Mouse (Mus musculus) liver, embryonic 14.5 days (tissue): ENCODE results near the gene Vsig10. TPM values are rescaled to one million over a fixed set of nuclear protein-coding genes. Genes with fewer than 3 reads are reported as not detected.

Experiments used
- ATAC-seq: fragments of 200-750 bp; cut with Nextera tagmentation; 2 replicates; pipeline ENCODE4 v1.8.0; 2017; ENCODE audit warnings: moderate number of reproducible peaks, mild to moderate bottlenecking, moderate library complexity; ENCODE audit not compliant: insufficient read depth
- DNase-seq, 3 experiments: peaks; one replicate each; pipeline ENCODE4 v3.0.0-alpha.2; 2012 to 2013; ENCODE audit warnings: low read depth in 3 of 3, low spot score in 3 of 3
- H3K27ac ChIP-seq: fragments of 300-500 bp; sonication (generic); 2 replicates; pipeline ENCODE4 v1.5.1; 2014; ENCODE audit warnings: moderate library complexity, mild to moderate bottlenecking, control low read depth, inconsistent platforms
- H3K27me3 ChIP-seq: fragments of 300-500 bp; sonication (generic); 2 replicates; pipeline ENCODE4 v1.6.1; 2014; ENCODE audit warnings: mild to moderate bottlenecking, low read length, moderate library complexity; ENCODE audit not compliant: control insufficient read depth, insufficient read depth
- H3K36me3 ChIP-seq: fragments of 300-500 bp; sonication (generic); replicated peaks from 2 replicates; pipeline ENCODE4 v1.6.1; 2014; ENCODE audit warnings: low read depth; ENCODE audit not compliant: control insufficient read depth, insufficient read depth
- H3K4me1 ChIP-seq, 2 experiments: fragments of 200-500 bp in 1 of 2; fragments of 300-500 bp in 1 of 2; sonication (generic) in 1 of 2; replicated peaks; 2 replicates each; pipeline ENCODE4 v1.6.1; 2012 to 2014; ENCODE audit warnings: antibody characterized with exemption in 1 of 2, inconsistent platforms in 1 of 2, low read length in 1 of 2; ENCODE audit not compliant: control insufficient read depth in 2 of 2, insufficient read depth in 2 of 2
- H3K4me2 ChIP-seq: fragments of 300-500 bp; sonication (generic); 2 replicates; pipeline ENCODE4 v1.6.1; 2014; ENCODE audit warnings: low read depth, mild to moderate bottlenecking, control low read depth, moderate library complexity
- H3K4me3 ChIP-seq, 2 experiments: fragments of 200-500 bp in 1 of 2; fragments of 300-500 bp in 1 of 2; sonication (generic) in 1 of 2; 2 replicates each; pipeline ENCODE4 v1.5.1; 2012 to 2014; ENCODE audit warnings: low read depth in 2 of 2, low read length in 2 of 2, mild to moderate bottlenecking in 2 of 2, control low read depth in 1 of 2, inconsistent platforms in 1 of 2, moderate library complexity in 1 of 2; ENCODE audit not compliant: insufficient read depth in 1 of 2
- H3K9ac ChIP-seq: fragments of 300-500 bp; sonication (generic); replicated peaks from 2 replicates; pipeline ENCODE4 v1.6.1; 2014; ENCODE audit warnings: mild to moderate bottlenecking, control low read depth, moderate library complexity
- H3K9me3 ChIP-seq: fragments of 300-500 bp; sonication (generic); 2 replicates; pipeline ENCODE4 v1.6.1; 2016; ENCODE audit warnings: low read length, mixed read lengths; ENCODE audit not compliant: control insufficient read depth
- CTCF ChIP-seq: IDR thresholded peaks from 2 replicates; pipeline ENCODE4 v1.5.1; 2016; ENCODE audit warnings: antibody characterized with exemption, low read depth, control low read depth
- EP300 ChIP-seq: IDR thresholded peaks from 2 replicates; pipeline ENCODE4 v1.6.1; 2016; ENCODE audit warnings: antibody characterized with exemption, low read depth
- WGBS: fragments of 180-500 bp; shearing (Covaris S2); extraction: QIAGEN DNeasy Blood & Tissue Kit; methylation state at CpG from one replicate; pipeline ENCODE4 v1.1.7; 2014; ENCODE audit not compliant: insufficient replicate concordance; 5-methylcytosine and 5-hydroxymethylcytosine counted together
- polyA plus RNA-seq, 2 experiments: library from polyadenylated mRNA; depleted of rRNA in 1 of 2; stranded (reverse) in 1 of 2; unstranded in 1 of 2; fragments of >200 nt; fragmentation: Nextera tagmentation in 1 of 2; extraction: Ambion mirVana in 1 of 2; gene quantifications; 2 replicates each; pipeline versions ENCODE4 v1.2.1 to v1.2.3; 2012 to 2014

The Vsig10 gene
- polyA plus RNA-seq, 2 experiments, result 0.60 to 0.84 TPM

- no peak for DNase-seq
- Histone ChIP-seq H3K9me3 (no peaks in the 10 kb centered on the region), H3K4me1 (peaks cover 12 to 41% of the 10 kb centered on the region in 2 experiments), H3K4me2 (peak overlapping the region; percentile 45; the same call in 1 of the 2 replicates), H3K27ac (no peak overlapping the region), H3K9ac (no peak overlapping the region), H3K36me3 (no peaks in the 10 kb centered on the region; the same call in 1 of the 2 replicates), H3K4me3 (no peak overlapping the region), H3K27me3 (peaks cover 12% of the 10 kb centered on the region)
- WGBS, result 77% methylated on average over 13 of the region's 13 CpGs
- ATAC-seq, result no peak
- no peak for TF ChIP-seq CTCF
Measured at GRCm38 (mm10) chr5:117360228-117360515, 41.3 kb downstream of the Vsig10 start.

- Histone ChIP-seq H3K4me2 (peak overlapping the region; percentile 45), H3K27ac (peak overlapping the region; percentile 60), H3K9ac (no peak overlapping the region), H3K27me3 (peaks cover 9% of the 10 kb centered on the region), H3K4me3 (no peak overlapping the region), H3K4me1 (peaks cover 12 to 38% of the 10 kb centered on the region in 2 experiments), H3K36me3 (no peaks in the 10 kb centered on the region; the same call in 1 of the 2 replicates), H3K9me3 (no peaks in the 10 kb centered on the region)
- 18% methylated on average over 13 of the region's 13 CpGs for WGBS
- ATAC-seq (peak; percentile 60), DNase-seq (no peak)
- TF ChIP-seq EP300 (no peak), CTCF (no peak)
Measured at GRCm38 (mm10) chr5:117360631-117361541, 42.0 kb downstream of the Vsig10 start.

DNA sequence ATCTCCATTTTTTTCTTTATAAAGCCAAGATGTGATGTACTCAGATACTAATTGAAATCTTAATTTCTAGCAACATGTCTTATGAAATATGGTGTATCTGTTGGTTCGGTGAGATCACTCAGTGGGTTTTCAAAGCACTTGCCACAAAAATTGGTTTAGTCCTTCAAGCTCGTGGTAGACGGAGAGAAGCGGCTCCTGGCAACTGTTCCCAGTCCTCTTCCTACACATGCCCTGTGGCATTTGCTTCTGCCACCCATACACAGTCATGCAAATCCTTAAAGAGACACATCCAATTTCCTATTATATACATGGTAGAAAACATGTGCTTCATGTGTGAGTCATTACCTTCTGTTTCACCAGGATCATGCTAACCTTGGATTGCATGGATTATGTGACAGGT lies 42.7 kb downstream of the Vsig10 start:
- no peaks in the 10 kb centered on the region; the same call in 1 of the 2 replicates for H3K36me3 ChIP-seq

GRCm38 (mm10) chr5:117363066-117363782 lies 44.3 kb downstream of the Vsig10 start:
- Histone ChIP-seq H3K4me1 (peaks cover 12 to 37% of the 10 kb centered on the region in 2 experiments), H3K4me2 (no peak overlapping the region), H3K4me3 (no peak overlapping the region), H3K9ac (no peak overlapping the region), H3K9me3 (no peaks in the 10 kb centered on the region), H3K27me3 (no peaks in the 10 kb centered on the region), H3K27ac (no peak overlapping the region), H3K36me3 (no peaks in the 10 kb centered on the region; the same call in 1 of the 2 replicates)
- TF ChIP-seq CTCF, result no peak
- TF ChIP-seq EP300, result no peak
- no peak for DNase-seq
- no peak for ATAC-seq
- WGBS, result 53% methylated on average over 15 of the region's 15 CpGs

More for the DNA sequence above, 42.7 kb downstream of the Vsig10 start:
- Histone ChIP-seq H3K9me3 (no peaks in the 10 kb centered on the region), H3K4me1 (peaks cover 12 to 35% of the 10 kb centered on the region in 2 experiments), H3K27ac (no peak overlapping the region), H3K4me2 (no peak overlapping the region), H3K4me3 (no peak overlapping the region), H3K27me3 (peaks cover 3% of the 10 kb centered on the region), H3K9ac (no peak overlapping the region)
- DNase-seq, result no peak
- ATAC-seq, result no peak
- 79% methylated on average over 4 of the region's 4 CpGs for WGBS
- TF ChIP-seq EP300 (no peak), CTCF (no peak)

GRCm38 (mm10) chr5:117364821-117365220 lies 45.9 kb downstream of the Vsig10 start:
- H3K9ac ChIP-seq, result no peak overlapping the region
- H3K4me2 ChIP-seq, result no peak overlapping the region
- H3K4me3 ChIP-seq, result no peak overlapping the region
- peaks cover 9 to 32% of the 10 kb centered on the region in 2 experiments for H3K4me1 ChIP-seq
- ATAC-seq (no peak), DNase-seq (no peak)
- WGBS, result 64% methylated on average over 3 of the region's 3 CpGs
- no peak overlapping the region for H3K27ac ChIP-seq
- no peak for TF ChIP-seq EP300
- no peak for TF ChIP-seq CTCF
- H3K9me3 ChIP-seq, result no peaks in the 10 kb centered on the region
- H3K36me3 ChIP-seq, result no peaks in the 10 kb centered on the region; the same call in 1 of the 2 replicates
- no peaks in the 10 kb centered on the region for H3K27me3 ChIP-seq
